Mouse (Mus musculus): ENCODE results near the gene Ap1g1. TPM values are rescaled to one million over a fixed set of nuclear protein-coding genes. Genes with fewer than 3 reads are reported as not detected.

Ap1g1 gene
- total and polyA plus RNA-seq, 2 experiments: 28.2 to 54.8 TPM

DNA sequence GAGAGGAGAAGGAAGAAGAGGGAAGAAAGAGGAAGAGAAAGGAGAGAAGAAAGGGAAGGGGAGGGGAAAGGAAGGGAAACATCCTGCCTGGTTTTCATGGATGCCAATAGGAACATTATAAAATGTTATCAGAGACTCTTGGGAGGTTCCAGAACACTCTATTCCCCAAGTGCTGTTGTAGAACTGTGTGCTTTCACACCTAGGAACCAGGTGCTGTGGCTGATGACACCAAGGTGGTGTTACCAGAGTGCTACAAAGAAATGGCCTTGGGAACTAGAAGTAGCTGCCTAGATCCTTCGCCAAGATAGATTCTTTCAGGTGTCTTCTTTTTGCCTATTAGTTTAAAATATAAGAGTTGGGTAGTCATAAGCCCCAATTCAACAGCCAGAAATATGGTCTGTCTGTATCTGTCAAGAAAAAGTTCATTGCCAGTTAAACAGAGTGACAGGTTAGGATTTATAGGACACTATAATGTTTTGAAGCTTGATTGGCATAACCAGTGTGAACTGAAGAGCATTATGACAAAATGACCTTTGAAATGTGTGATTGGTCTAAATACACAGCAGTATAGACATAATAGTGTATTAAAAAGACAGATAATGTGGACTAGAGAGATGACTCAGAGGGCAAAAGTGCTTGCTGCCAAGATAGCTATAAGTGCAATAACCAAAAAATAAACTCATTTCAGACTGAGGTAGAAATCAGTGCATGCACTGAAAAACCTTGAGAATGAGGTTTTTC, 126.7 kb downstream of the Ap1g1 start:
- WGBS: 98% methylated on average over 1 of the region's 1 CpGs
- no peak overlapping the region for H3K27ac ChIP-seq (replicated peaks; ENCODE audit: insufficient read depth, low read depth, low read length)
- no peak overlapping the region for H3K9ac ChIP-seq (ENCODE audit: low read depth, low read length)
- no peaks in the 10 kb centered on the region for H3K4me1 ChIP-seq (ENCODE audit: control insufficient read depth, insufficient read depth, low read length)
- no peaks in the 10 kb centered on the region for H3K79me2 ChIP-seq (ENCODE audit: control insufficient read depth, insufficient read depth, low read length)
- H3K27me3 ChIP-seq (ENCODE audit: control insufficient read depth, insufficient read depth, low read length): no peaks in the 10 kb centered on the region
- DNase-seq (ENCODE audit: extremely low read depth, low read depth, low spot score): no peak
- TF ChIP-seq POLR2A (IDR thresholded peaks at IDR 0.05; ENCODE audit: extremely low read depth, insufficient read depth, low read length) (no peak), CTCF (IDR thresholded peaks at IDR 0.05; ENCODE audit: low read depth, low read length) (no peak)
- H3K4me3 ChIP-seq (ENCODE audit: insufficient read depth, low read depth, low read length): no peak overlapping the region
- peaks cover 9% of the 10 kb centered on the region; the same call in 1 of the 2 replicates for H3K36me3 ChIP-seq (ENCODE audit: control insufficient read depth, insufficient read depth, low read length)

- no peak overlapping the region for H3K27ac ChIP-seq (replicated peaks; ENCODE audit: insufficient read depth, low read depth, low read length)
These were observed 128.6 kb downstream of the Ap1g1 start for GRCm38 (mm10) chr8:109906907-109907306.

GRCm38 (mm10) chr8:109907376-109907775, 129.0 kb downstream of the Ap1g1 start:
- DNase-seq (ENCODE audit: extremely low read depth, low read depth, low spot score): no peak
- peaks cover 18% of the 10 kb centered on the region for H3K36me3 ChIP-seq (ENCODE audit: control insufficient read depth, insufficient read depth, low read length)
- H3K4me1 ChIP-seq (ENCODE audit: control insufficient read depth, insufficient read depth, low read length): no peaks in the 10 kb centered on the region

More at GRCm38 (mm10) chr8:109906907-109907306, 128.6 kb downstream of the Ap1g1 start:
- 93% methylated on average over 3 of the region's 3 CpGs for WGBS
- peaks cover 15% of the 10 kb centered on the region; the same call in 1 of the 2 replicates for H3K36me3 ChIP-seq (ENCODE audit: control insufficient read depth, insufficient read depth, low read length)
- H3K79me2 ChIP-seq (ENCODE audit: control insufficient read depth, insufficient read depth, low read length): no peaks in the 10 kb centered on the region
- TF ChIP-seq POLR2A (IDR thresholded peaks at IDR 0.05; ENCODE audit: extremely low read depth, insufficient read depth, low read length): no peak
- TF ChIP-seq CTCF (IDR thresholded peaks at IDR 0.05; ENCODE audit: low read depth, low read length): no peak
- no peaks in the 10 kb centered on the region for H3K27me3 ChIP-seq (ENCODE audit: control insufficient read depth, insufficient read depth, low read length)
- no peak for DNase-seq (ENCODE audit: extremely low read depth, low read depth, low spot score)
- no peak overlapping the region for H3K9ac ChIP-seq (ENCODE audit: low read depth, low read length)
- no peaks in the 10 kb centered on the region for H3K4me1 ChIP-seq (ENCODE audit: control insufficient read depth, insufficient read depth, low read length)
- no peak overlapping the region for H3K4me3 ChIP-seq (ENCODE audit: insufficient read depth, low read depth, low read length)

More at GRCm38 (mm10) chr8:109907376-109907775, 129.0 kb downstream of the Ap1g1 start:
- no peak overlapping the region for H3K9ac ChIP-seq (ENCODE audit: low read depth, low read length)
- H3K79me2 ChIP-seq (ENCODE audit: control insufficient read depth, insufficient read depth, low read length): no peaks in the 10 kb centered on the region
- no peak overlapping the region for H3K27ac ChIP-seq (replicated peaks; ENCODE audit: insufficient read depth, low read depth, low read length)
- H3K4me3 ChIP-seq (ENCODE audit: insufficient read depth, low read depth, low read length): no peak overlapping the region
- H3K27me3 ChIP-seq (ENCODE audit: control insufficient read depth, insufficient read depth, low read length): no peaks in the 10 kb centered on the region
- no peak for TF ChIP-seq CTCF (IDR thresholded peaks at IDR 0.05; ENCODE audit: low read depth, low read length)
- 94% methylated on average over 4 of the region's 4 CpGs for WGBS

Other genes starting within 250 kb of the Ap1g1 start
- gene Dhx38, start 212.7 kb upstream of the Ap1g1 start, total RNA-seq (2014; rRNA removed): 6.9 and 8.7 TPM in 2 replicates
- gene Dhx38, start 212.7 kb upstream of the Ap1g1 start, polyA plus RNA-seq (2012; rRNA removed): 8.3 and 10.2 TPM in 2 replicates
- 9.7 and 9.9 TPM in 2 replicates for gene Txnl4b, start 212.7 kb upstream of the Ap1g1 start, total RNA-seq (2014; rRNA removed)
- gene Txnl4b, start 212.7 kb upstream of the Ap1g1 start, polyA plus RNA-seq (2012; rRNA removed): 5.3 and 6.6 TPM in 2 replicates
- gene Hp, start 199.4 kb upstream of the Ap1g1 start, total RNA-seq (2014; rRNA removed): 2,096 and 2,327 TPM in 2 replicates
- 2,417 and 2,600 TPM in 2 replicates for gene Hp, start 199.4 kb upstream of the Ap1g1 start, polyA plus RNA-seq (2012; rRNA removed)
- 7.5 and 10.9 TPM in 2 replicates for gene Dhodh, start 169.9 kb upstream of the Ap1g1 start, total RNA-seq (2014; rRNA removed)
- 12.0 and 14.0 TPM in 2 replicates for gene Dhodh, start 169.9 kb upstream of the Ap1g1 start, polyA plus RNA-seq (2012; rRNA removed)
- gene Pkd1l3, start 164.0 kb upstream of the Ap1g1 start, total RNA-seq (2014; rRNA removed): 0.07 TPM in 1 of 2 replicates, not detected in the other
- gene Pkd1l3, start 164.0 kb upstream of the Ap1g1 start, polyA plus RNA-seq (2012; rRNA removed): not detected in 2 replicates
- 31.8 and 31.9 TPM in 2 replicates for gene Ist1, start 85.3 kb upstream of the Ap1g1 start, total RNA-seq (2014; rRNA removed)
- gene Ist1, start 85.3 kb upstream of the Ap1g1 start, polyA plus RNA-seq (2012; rRNA removed): 24.6 and 26.1 TPM in 2 replicates
- 1.7 and 1.8 TPM in 2 replicates for gene Zfp821, start 73.0 kb upstream of the Ap1g1 start, total RNA-seq (2014; rRNA removed)
- gene Zfp821, start 73.0 kb upstream of the Ap1g1 start, polyA plus RNA-seq (2012; rRNA removed): 0.73 and 0.97 TPM in 2 replicates
- 6.3 and 7.5 TPM in 2 replicates for gene Atxn1l, start 40.8 kb upstream of the Ap1g1 start, total RNA-seq (2014; rRNA removed)
- gene Atxn1l, start 40.8 kb upstream of the Ap1g1 start, polyA plus RNA-seq (2012; rRNA removed): 5.9 and 6.2 TPM in 2 replicates
- 0.92 and 1.3 TPM in 2 replicates for gene Phlpp2, start 90.0 kb downstream of the Ap1g1 start, total RNA-seq (2014; rRNA removed)
- gene Phlpp2, start 90.0 kb downstream of the Ap1g1 start, polyA plus RNA-seq (2012; rRNA removed): 0.76 and 1.2 TPM in 2 replicates
- gene Marveld3, start 183.6 kb downstream of the Ap1g1 start, total RNA-seq (2014; rRNA removed): 0.37 and 0.81 TPM in 2 replicates
- 0.23 and 0.70 TPM in 2 replicates for gene Marveld3, start 183.6 kb downstream of the Ap1g1 start, polyA plus RNA-seq (2012; rRNA removed)
- gene Tat, start 211.9 kb downstream of the Ap1g1 start, total RNA-seq (2014; rRNA removed): 815 and 1,088 TPM in 2 replicates
- 868 and 1,411 TPM in 2 replicates for gene Tat, start 211.9 kb downstream of the Ap1g1 start, polyA plus RNA-seq (2012; rRNA removed)

Measured in liver, adult 2 months (tissue).